In the genomic region with DNA sequence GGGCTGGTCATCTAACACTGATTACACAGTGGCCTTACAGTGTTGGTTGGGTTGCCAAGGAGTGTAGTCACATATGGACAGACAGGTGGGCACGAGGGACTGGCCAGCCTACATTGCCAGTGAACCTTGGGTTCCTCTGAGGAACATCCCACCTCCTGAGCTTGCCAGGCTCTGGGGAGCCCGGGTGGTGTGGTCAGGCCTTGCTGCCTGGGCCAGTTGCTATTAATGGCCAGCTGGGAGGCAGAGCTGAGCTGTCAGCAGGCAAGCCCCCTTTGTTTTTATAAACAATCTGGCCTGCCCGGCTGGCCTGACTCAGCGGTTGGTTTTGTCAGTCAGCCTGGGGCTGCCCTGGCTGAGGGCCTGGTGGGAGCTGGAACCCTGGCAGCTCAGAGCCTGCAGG, we compare ENCODE assay signal across 8 mouse cellular contexts. TPM values are rescaled to one million over a fixed set of nuclear protein-coding genes. Genes with fewer than 3 reads are reported as not detected.
DNase-seq lines count a peak whose midpoint lies in the region; ATAC-seq and TF ChIP-seq lines count a peak whose summit lies in the region.

No protein-coding gene starts in this region.

- H3K27me3 ChIP-seq in forebrain, embryonic 12.5 days: peaks cover 12% of the 10 kb centered on the region
- no peaks in the 10 kb centered on the region for H3K27me3 ChIP-seq in limb, embryonic 11.5 days (ENCODE audit: control insufficient read depth, insufficient read depth, low read length)
- H3K27me3 ChIP-seq in stomach, postnatal 0 days (ENCODE audit: control insufficient read depth, insufficient read depth, low read length): no peaks in the 10 kb centered on the region

- DNase-seq in left cerebral cortex, postnatal 4 days: peak; percentile 62
- DNase-seq in left cerebral cortex, adult 11 months (ENCODE audit: low spot score): no peak
- DNase-seq in cerebellum, adult 11-12 months: peak; percentile 65
- no peak for DNase-seq in limb, embryonic 11.5 days (ENCODE audit: low spot score)
- DNase-seq in stomach, postnatal 0 days (ENCODE audit: low spot score): no peak
- no peak for DNase-seq in thymus, postnatal 25 days
- no peak for DNase-seq in adrenal gland, adult 8-10 months

- H3K4me2 ChIP-seq in forebrain, embryonic 12.5 days: peak overlapping the region; percentile 8; the same call in 1 of the 2 replicates
- H3K4me2 ChIP-seq in limb, embryonic 11.5 days (ENCODE audit: low read depth, severe bottlenecking): 0 out of 2 replicates have a peak overlapping the region, but pooled peaks have one; percentile 8
- H3K4me2 ChIP-seq in stomach, postnatal 0 days (replicated peaks; ENCODE audit: low read depth): peak overlapping the region; percentile 95

- no peaks in the 10 kb centered on the region for H3K9me3 ChIP-seq in forebrain, embryonic 12.5 days
- H3K9me3 ChIP-seq in limb, embryonic 11.5 days (ENCODE audit: control insufficient read depth, low read length): no peaks in the 10 kb centered on the region
- H3K9me3 ChIP-seq in stomach, postnatal 0 days (ENCODE audit: control insufficient read depth, low read length): no peaks in the 10 kb centered on the region

- H3K27ac ChIP-seq in forebrain, embryonic 12.5 days: no peak overlapping the region
- H3K27ac ChIP-seq in limb, embryonic 11.5 days (replicated peaks; ENCODE audit: low read depth, low read length): no peak overlapping the region
- H3K27ac ChIP-seq in stomach, postnatal 0 days (replicated peaks): no peak overlapping the region

- TF ChIP-seq EP300 in stomach, postnatal 0 days (optimal IDR thresholded peaks at IDR 0.05): no peak

- peak overlapping the region; percentile 77; the same call in 1 of the 2 replicates for H3K4me3 ChIP-seq in forebrain, embryonic 12.5 days (replicated peaks)
- H3K4me3 ChIP-seq in limb, embryonic 11.5 days (ENCODE audit: low read depth, low read length): no peak overlapping the region
- no peak overlapping the region for H3K4me3 ChIP-seq in stomach, postnatal 0 days (ENCODE audit: low read depth, low read length)

- H3K36me3 ChIP-seq in forebrain, embryonic 12.5 days (replicated peaks): peaks cover 58% of the 10 kb centered on the region
- H3K36me3 ChIP-seq in limb, embryonic 11.5 days (ENCODE audit: control insufficient read depth, insufficient read depth, low read length): peaks cover 13% of the 10 kb centered on the region
- H3K36me3 ChIP-seq in stomach, postnatal 0 days (ENCODE audit: control insufficient read depth, insufficient read depth, low read length): no peaks in the 10 kb centered on the region

- no peak for ATAC-seq in forebrain, embryonic 12.5 days (ENCODE audit: low FRiP score)
- ATAC-seq in limb, embryonic 11.5 days (ENCODE audit: insufficient number of reproducible peaks, low FRiP score, low TSS enrichment, low read depth): no peak
- ATAC-seq in stomach, postnatal 0 days (ENCODE audit: low FRiP score, low TSS enrichment): no peak

- intact Hi-C loops in left cerebral cortex, postnatal 4 days (cut with DNase I): no loop called here

- H3K9ac ChIP-seq in forebrain, embryonic 12.5 days: no peak overlapping the region; the same call in 1 of the 2 replicates
- H3K9ac ChIP-seq in limb, embryonic 11.5 days (ENCODE audit: low read length): no peak overlapping the region
- peak overlapping the region; percentile 8; the same call in 1 of the 2 replicates for H3K9ac ChIP-seq in stomach, postnatal 0 days (ENCODE audit: low read length)

- 38% methylated on average over 4 of the region's 4 CpGs for WGBS in forebrain, embryonic 12.5 days
- 37% methylated on average over 4 of the region's 4 CpGs for WGBS in limb, embryonic 11.5 days
- 34% methylated on average over 4 of the region's 4 CpGs for WGBS in stomach, postnatal 0 days

- H3K4me1 ChIP-seq in forebrain, embryonic 12.5 days: peaks cover 60% of the 10 kb centered on the region
- H3K4me1 ChIP-seq in limb, embryonic 11.5 days (ENCODE audit: control insufficient read depth, insufficient read depth, low read length): peaks cover 15% of the 10 kb centered on the region
- peaks cover 6% of the 10 kb centered on the region for H3K4me1 ChIP-seq in stomach, postnatal 0 days (replicated peaks; ENCODE audit: control insufficient read depth, insufficient read depth)

- peak; percentile 4; the same call in 1 of the 2 replicates for TF ChIP-seq CTCF in stomach, postnatal 0 days (IDR thresholded peaks at IDR 0.05; ENCODE audit: low read depth)

RNA-seq across cellular contexts. Expression of a gene that starts 4.6 kb away (rescaled TPM):
- total RNA-seq in left cerebral cortex, postnatal 4 days (2021): 1 to 10 TPM; 7.5 to 8.1 TPM
- polyA plus RNA-seq in forebrain, embryonic 12.5 days (2016; fragmentation: Nextera tagmentation; extraction: Ambion mirVana): 65.0 and 67.6 TPM in 2 replicates
- polyA plus RNA-seq in limb, embryonic 11.5 days (2014; fragmentation: Nextera tagmentation; extraction: Ambion mirVana): 66.5 and 69.4 TPM in 2 replicates
- polyA plus RNA-seq in stomach, postnatal 0 days (2015; fragmentation: Nextera tagmentation; extraction: Ambion mirVana): 24.9 and 25.4 TPM in 2 replicates
- total RNA-seq in adrenal gland, adult 8-10 months (2022): 10 to 100 TPM; 16.0 to 26.0 (median 21.5) TPM

RNA-seq across cellular contexts. Expression of a gene that starts 25.0 kb away (rescaled TPM):
- total RNA-seq in left cerebral cortex, postnatal 4 days (2021): 10 to 100 TPM; 85.7 to 98.0 TPM
- 122 and 132 TPM in 2 replicates for polyA plus RNA-seq in forebrain, embryonic 12.5 days (2016; fragmentation: Nextera tagmentation; extraction: Ambion mirVana)
- polyA plus RNA-seq in limb, embryonic 11.5 days (2014; fragmentation: Nextera tagmentation; extraction: Ambion mirVana): 172 and 174 TPM in 2 replicates
- polyA plus RNA-seq in stomach, postnatal 0 days (2015; fragmentation: Nextera tagmentation; extraction: Ambion mirVana): 66.8 and 68.7 TPM in 2 replicates
- total RNA-seq in adrenal gland, adult 8-10 months (2022): 10 to 100 TPM; 67.3 to 77.6 (median 73.4) TPM

RNA-seq across cellular contexts. Expression of a gene that starts 47.4 kb away (rescaled TPM):
- under 1 TPM; 0.44 to 0.74 TPM for total RNA-seq in left cerebral cortex, postnatal 4 days (2021)
- 0.27 and 1.0 TPM in 2 replicates for polyA plus RNA-seq in forebrain, embryonic 12.5 days (2016; fragmentation: Nextera tagmentation; extraction: Ambion mirVana)
- 0.95 and 1.7 TPM in 2 replicates for polyA plus RNA-seq in limb, embryonic 11.5 days (2014; fragmentation: Nextera tagmentation; extraction: Ambion mirVana)
- polyA plus RNA-seq in stomach, postnatal 0 days (2015; fragmentation: Nextera tagmentation; extraction: Ambion mirVana): 0.02 TPM in 2 replicates
- total RNA-seq in adrenal gland, adult 8-10 months (2022): not detected

Comparison
In these comparisons a context has a peak if more than half of its experiments do, and no peak if none do; other contexts are left out.
1. DNase-seq: peak in left cerebral cortex, postnatal 4 days (single experiment) and cerebellum, adult 11-12 months (single experiment); none in left cerebral cortex, adult 11 months (single experiment), limb, embryonic 11.5 days (single experiment), stomach, postnatal 0 days (single experiment), thymus, postnatal 25 days (single experiment) and adrenal gland, adult 8-10 months (single experiment).
2. H3K4me2 ChIP-seq: peak in every context shown above with its lines; median percentile 95 in stomach, postnatal 0 days; 8 in forebrain, embryonic 12.5 days; 8 in limb, embryonic 11.5 days.